Mouse (Mus musculus) gastrocnemius, postnatal 25 days (tissue): ENCODE measurements around the gene Pik3ip1. TPM values are rescaled to one million over a fixed set of nuclear protein-coding genes. Genes with fewer than 3 reads are reported as not detected.

Experiments
- DNase-seq: peaks from one replicate; pipeline ENCODE4 v3.0.0; 2022
- long read RNA-seq, 2 experiments: library from polyadenylated mRNA; stranded (forward); transcript quantifications; one replicate each; pipeline ENCODE4 v2.0.0; 2021
- total RNA-seq, 2 experiments: library from RNA; stranded (reverse); gene quantifications; 1 replicate in 1 of 2; 2 replicates in 1 of 2; pipeline ENCODE4 v1.2.3; 2021

Pik3ip1 gene
- total RNA-seq: 10 to 100 TPM; 15.3 to 17.7 TPM
- long read RNA-seq, experiment 1, transcript Pik3ip1-201 (6 exons, 2,573 nt): major isoform, 17 of 26 reads
- long read RNA-seq, experiment 1, partial matches to known transcripts: 0 of 26 reads
- long read RNA-seq, experiment 1, other reads (novel, unspliced or antisense): 7 of 26 reads
- long read RNA-seq, experiment 2, transcript Pik3ip1-201 (6 exons, 2,573 nt): major isoform, 37 of 48 reads
- long read RNA-seq, experiment 2, partial matches to known transcripts: 1 of 48 reads
- long read RNA-seq, experiment 2, other reads (novel, unspliced or antisense): 7 of 48 reads

DNA sequence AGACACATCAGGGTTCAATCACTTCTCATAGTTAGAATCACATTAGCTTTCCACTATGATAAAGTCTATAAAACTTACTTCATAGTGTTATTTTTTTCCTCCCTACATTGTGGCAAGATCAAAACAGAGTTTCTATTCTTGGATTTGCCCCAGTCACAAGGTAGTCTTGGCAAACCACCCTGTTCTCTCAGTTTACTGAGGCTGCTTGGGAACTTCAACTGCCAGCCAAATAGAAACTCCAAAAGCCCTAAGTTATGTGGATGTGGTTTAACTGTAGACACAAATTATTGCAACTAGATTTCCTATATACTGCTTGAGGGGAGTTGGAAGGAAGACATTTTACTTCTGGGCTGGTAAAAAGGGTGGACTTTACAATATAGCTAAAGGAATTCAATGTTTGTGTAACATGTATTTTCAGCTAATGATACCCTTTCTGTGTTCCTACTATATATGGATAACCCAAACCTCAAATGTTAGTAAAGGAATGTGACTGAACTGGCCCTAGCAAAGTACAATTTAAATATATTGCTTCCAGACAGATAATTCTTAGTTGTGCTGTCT is at the start of gene Pik3ip1:
Gene Pik3ip1 (plus strand): TSS at position 511 of the 561 bp plus-strand sequence.
- DNase-seq: no peak

DNA sequence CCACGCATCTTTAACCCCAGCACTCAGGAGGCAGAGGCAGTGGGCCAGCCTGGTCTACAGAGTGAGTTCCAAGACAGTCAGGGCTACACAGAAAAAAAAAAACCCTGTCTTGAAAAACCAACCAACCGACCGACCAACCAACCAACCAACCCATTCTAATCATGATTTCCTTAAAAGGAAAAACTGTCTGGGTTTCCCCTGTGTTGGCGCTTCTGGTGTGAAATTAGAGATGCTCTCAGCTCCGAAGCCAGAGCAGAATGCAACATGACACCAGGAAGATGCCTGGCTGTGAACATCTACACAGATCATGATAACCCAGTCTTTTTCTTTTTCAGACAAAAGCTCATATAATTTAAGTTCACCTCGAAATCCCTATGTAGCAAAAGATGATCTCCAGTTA is 47.3 kb upstream of the Pik3ip1 start:
- no peak for DNase-seq

DNA sequence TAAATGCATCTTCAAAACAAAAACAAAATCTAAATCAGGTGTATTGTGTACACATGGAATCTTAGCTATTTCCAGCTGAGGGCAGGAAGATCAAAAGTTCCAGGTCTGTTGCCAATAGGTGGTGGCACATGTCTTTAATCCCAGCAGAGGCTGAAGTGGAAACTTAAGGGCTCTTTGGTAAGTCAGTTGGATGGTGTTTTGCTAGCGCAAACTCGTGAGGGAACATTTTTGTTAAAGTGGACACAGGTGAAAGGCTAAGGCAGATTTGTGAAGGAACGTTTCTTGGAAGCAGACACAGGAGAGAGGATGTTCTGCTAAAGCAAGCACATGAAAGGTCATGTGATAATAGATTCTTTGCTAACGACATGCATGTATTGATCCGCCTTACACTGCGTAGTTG is 46.6 kb upstream of the Pik3ip1 start:
- DNase-seq: no peak

DNA sequence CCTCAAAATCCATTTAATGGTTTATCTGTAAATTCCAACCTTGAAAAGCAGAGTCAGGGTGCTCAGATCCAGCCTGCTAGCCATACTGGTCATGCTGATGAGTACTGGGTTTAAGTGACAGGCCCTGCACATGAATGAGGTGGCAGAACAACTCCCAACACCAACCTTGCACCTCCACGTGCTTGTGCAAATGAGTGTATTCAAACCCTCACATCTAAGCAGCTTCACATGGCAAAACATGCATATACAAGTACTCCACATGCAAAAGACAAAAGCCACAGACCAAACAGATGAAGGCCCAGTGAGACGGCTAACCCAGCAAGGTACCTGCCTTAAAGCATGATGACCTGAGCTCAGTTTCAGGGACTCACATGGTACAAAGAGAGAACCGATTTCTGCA is 44.3 kb upstream of the Pik3ip1 start:
- no peak for DNase-seq

DNA sequence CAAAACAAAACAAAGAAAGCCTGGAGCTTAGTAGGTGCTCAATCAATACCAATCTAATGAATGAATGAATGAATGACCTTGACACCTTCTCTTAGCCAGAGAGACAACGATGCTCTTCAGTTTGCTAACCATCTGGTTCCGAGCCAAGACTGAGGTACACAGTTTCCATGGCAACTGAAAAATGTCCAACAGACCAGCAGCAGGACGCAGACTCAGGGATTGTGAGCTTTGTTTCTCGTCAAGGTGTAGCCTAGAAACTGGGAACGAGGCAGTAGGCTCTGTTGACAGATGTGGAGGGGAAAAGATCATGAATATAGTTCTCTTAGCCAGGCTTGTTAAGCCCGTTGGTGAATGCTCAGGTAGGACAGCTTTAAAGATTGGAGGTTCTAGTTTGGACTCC is 43.1 kb upstream of the Pik3ip1 start:
- no peak for DNase-seq

DNA sequence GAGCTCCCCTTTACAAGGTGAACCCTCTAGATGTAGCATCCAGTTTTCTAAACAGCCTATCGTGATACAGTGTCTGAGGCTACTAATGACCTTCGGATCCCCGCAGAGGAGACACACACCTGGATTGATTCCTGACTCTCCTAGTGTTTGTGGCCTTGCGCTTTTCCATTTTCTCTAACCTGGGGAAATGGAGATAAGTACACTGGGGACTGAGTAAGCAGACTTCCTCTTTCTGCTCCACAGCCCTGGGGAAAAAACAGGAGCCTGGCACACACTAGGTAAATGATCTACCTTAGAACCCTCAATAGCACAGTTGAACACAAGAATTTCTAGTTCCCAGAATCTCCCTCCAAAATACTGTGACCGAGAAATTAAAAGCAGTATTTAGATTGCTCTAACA is 42.3 kb upstream of the Pik3ip1 start:
- DNase-seq: no peak

DNA sequence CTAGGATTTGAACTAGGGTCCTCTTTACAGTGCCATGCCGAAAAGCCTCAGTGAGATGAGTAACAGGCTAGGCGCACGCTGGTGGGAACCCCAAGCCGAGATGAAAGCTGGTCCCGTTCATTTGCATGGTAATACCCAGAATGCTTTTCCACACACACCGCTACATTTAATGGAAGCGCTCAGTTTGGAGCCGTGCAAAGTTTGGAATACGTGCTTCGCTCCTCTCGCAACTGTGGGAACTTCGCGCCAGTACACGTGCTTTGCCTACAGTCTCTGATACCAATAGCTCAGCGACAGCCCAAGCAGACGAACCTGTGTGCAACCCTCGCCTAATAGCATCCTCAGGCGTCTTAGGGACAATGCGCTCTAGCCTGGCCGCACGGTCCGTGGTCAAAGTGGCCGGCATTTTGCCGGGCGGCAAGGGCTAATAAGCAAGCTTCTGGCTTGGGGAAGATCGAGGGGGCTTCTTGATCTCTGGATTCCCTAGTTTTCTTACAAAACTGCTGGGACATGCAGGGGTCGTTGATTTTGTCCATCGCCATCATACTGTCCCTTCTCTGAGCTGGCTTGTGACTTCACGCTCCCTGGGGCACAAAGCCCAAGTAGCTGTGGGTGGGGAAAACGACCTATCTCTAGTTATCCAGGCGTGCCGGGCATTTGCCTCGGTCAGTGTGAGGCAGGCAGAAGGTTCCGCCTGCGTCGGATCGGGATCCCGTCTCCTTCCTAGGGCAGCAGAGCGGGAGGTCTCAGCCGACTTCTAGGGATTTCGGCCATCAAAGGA is 41.5 kb upstream of the Pik3ip1 start, which contains the start of gene Patz1:
Gene Patz1 (plus strand): TSS at position 354 of the 781 bp plus-strand sequence.
- peak; percentile 8 for DNase-seq

DNA sequence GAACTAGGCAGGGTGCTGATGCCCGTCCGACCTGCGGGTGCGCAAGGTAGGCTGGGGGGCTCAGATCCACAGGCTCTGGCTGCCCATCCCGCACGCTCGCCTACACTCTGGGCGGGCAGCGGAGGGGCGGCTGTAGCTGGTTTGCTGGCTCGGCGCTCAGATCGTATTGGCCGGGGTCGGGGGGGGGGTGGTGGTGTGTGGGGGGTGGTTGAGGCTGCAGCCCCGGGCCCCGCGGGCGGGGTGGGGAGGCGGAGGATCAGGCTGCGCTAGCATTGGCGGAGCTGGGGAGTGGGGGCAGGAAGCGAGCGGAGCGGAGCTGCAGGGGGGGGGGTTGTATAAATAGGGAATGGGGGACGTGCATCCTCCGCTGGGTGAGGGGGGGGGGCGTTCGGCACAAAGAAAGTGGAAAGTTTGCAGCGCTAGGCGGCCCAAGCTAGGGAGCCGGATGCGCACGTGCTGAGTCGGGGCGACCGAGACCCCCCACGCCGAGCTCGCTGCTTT is 40.8 kb upstream of the Pik3ip1 start:
- DNase-seq: peak; percentile 82

DNA sequence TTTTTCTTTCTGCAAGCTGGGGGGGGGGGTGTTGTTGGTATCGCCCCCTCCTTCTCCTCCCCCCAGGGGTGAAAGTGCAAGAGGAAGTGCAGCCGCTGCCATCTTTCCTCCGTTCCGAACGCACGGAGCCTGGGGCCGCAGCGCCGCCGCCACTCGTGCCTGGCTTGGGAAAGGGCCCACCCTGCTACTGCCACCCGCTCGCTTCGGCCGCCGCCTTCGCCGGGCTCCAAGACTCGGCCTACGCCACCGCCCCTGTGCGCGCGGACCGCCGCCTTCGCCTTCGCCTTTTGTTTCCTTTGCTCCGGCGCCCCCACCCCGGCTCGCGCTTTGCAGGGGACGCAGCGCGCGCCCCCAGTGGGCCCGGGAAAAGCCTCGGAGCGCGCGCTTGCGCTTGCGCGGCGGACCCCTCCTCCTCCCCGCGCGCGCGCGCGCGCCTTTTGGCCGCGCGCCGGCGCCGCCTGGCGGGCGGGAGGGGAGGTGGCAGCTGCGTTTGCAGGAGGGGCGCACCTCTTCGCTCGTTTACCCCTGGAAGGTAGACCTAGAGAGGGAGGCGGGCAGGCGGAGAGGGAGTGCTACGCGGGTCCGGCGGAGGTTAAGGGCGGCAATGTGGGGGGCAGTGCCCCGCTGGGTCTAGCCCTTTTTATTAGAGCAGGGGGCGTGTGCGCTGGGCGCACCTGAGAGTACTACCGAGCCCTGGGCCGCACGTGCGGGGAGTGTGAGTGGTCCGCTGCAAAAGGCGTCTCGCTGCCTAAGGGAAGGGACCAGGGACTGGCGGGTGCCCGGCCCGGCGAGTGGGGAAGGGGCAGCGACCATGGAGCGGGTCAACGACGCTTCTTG is 40.2 kb upstream of the Pik3ip1 start:
- no peak for DNase-seq

DNA sequence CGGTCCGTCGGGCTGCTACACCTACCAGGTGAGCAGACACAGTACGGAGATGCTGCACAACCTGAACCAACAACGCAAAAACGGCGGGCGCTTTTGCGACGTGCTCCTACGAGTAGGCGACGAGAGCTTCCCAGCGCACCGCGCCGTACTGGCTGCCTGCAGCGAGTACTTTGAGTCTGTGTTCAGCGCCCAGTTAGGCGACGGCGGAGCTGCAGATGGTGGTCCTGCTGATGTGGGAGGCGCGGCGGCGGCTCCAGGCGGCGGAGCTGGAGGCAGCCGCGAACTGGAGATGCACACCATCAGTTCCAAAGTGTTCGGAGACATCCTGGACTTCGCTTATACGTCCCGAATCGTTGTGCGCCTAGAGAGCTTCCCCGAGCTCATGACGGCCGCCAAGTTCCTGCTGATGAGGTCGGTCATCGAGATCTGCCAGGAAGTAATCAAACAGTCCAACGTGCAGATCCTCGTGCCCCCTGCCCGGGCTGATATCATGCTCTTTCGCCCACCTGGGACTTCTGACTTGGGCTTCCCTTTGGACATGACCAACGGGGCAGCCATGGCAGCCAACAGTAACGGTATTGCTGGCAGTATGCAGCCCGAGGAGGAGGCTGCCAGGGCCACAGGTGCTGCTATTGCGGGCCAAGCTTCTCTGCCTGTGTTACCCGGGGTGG is 39.4 kb upstream of the Pik3ip1 start:
- peak; percentile 38 for DNase-seq

DNA sequence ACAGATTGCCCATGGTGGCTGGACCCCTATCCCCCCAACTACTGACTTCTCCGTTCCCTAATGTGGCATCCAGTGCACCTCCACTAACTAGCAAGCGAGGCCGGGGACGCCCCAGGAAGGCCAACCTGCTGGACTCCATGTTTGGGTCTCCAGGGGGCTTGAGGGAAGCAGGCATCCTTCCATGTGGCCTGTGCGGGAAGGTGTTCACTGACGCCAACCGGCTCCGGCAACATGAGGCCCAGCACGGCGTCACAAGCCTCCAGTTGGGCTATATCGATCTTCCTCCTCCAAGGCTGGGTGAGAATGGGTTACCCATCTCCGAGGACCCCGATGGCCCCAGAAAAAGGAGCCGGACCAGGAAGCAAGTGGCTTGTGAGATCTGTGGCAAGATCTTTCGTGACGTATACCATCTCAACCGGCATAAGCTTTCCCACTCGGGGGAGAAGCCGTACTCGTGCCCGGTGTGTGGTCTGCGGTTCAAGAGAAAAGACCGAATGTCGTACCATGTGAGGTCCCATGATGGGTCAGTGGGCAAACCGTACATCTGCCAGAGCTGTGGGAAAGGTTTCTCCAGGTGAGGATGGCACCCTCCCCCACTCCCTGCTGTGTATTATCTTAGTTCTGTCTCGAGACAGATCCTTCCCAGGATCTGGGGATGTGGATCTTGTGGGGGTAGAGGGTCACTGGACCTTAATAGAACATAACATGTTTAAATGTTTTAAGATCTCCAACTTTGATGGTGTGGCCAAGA is 38.7 kb upstream of the Pik3ip1 start:
- DNase-seq: peak; percentile 21

DNA sequence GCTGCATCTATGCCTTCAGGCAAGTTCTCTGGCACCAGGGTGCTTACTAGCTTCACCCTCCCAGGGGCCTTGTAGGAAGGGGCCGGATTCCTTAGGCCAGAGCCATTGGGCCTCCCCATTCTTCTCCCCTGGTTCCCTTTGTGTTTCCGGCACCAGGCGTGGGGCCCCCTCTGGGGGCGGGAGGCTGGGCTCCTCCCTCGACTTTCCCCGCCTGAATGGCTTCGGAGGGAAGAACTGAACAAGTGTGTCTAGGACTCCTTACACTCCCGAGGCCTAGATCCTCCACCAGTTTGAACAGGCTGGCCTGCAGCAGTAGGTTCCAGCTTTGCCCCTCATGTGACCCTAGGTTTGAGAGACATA is 38.2 kb upstream of the Pik3ip1 start:
- DNase-seq: peak; percentile 45

DNA sequence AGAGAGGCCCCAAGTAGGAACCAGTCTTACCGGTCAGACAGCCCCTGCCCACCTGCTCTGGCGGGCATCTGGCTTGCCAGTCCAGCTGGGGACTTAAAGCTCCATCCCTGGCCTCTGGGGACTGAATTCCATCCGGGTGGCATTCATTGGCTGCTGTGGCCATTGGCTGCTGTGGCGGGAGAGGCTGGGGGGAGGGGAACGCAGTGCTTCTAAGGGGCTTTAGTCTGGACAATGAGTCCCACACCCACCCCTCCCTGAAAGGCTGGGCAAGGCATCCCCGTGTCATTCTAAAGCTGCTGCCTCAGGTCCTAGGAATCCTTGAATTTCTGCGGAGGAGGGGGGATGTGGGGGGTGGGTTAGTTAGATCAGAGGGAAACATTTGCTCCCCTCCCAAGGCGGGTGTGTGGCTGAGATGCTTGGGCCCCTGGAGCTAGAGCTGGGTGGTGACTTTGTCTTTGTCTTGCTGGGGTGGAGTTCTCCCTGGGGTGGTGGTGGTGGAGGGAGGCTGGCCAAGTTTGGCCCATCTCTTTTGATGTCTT is 37.4 kb upstream of the Pik3ip1 start:
- DNase-seq: no peak

DNA sequence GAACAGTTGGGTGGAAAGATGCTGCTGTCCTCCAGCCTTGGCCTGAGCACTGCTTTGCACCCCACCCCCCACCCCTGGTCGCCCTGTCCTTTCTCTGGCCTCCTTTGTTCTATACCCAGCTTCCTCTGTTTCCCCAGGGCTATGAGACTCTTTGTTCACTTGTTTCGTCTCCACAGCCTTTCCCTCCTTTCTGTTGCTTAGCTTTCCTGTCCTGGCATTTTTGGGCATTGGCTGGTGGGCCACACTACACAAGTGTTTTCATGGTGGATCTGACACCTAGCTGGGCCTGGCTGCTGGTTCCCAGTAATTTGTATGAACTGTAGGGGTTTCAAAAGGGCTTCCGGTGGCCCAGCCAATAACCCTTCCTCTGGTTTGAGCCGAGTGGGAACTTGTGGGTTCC is 36.8 kb upstream of the Pik3ip1 start:
- no peak for DNase-seq

DNA sequence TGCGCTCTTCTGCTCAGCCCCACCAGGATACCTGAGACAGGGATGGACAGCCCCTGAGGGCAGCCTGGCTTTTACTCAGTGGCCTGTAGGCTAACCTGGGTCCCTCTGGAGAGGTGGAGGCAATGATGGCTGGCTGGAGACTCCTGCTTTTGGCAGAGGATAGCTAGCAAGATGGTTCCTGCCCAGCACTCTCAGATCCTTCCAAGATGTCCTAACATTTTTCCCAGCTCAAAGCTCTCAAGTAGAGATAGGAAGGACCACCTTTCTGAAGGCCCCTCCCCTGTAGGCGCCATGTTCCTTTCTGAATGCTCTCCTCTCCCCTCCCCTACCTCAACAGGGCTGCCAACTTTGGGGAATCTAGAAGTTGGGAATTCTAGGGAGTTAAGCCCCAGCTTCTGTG is 35.6 kb upstream of the Pik3ip1 start:
- DNase-seq: no peak

DNA sequence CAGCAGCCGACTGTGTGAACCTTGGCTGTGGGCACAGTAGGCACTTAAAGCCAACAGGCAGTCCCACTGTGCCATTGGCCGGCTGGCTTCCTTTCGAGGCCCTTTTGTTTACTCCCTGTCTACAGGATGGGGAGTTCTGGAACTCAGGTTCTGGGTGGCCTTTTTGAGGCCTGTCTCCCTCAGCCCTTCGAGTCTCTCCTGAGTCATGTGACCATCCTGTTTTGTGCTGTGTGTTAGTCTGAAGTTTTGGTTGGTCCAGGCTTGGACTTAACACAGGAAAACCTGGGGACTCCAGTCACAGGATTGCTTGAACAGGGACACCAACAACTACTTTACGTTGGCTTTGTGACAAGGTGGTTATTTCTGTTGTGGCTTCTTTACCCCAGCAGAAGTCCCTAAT is 34.1 kb upstream of the Pik3ip1 start:
- no peak for DNase-seq

DNA sequence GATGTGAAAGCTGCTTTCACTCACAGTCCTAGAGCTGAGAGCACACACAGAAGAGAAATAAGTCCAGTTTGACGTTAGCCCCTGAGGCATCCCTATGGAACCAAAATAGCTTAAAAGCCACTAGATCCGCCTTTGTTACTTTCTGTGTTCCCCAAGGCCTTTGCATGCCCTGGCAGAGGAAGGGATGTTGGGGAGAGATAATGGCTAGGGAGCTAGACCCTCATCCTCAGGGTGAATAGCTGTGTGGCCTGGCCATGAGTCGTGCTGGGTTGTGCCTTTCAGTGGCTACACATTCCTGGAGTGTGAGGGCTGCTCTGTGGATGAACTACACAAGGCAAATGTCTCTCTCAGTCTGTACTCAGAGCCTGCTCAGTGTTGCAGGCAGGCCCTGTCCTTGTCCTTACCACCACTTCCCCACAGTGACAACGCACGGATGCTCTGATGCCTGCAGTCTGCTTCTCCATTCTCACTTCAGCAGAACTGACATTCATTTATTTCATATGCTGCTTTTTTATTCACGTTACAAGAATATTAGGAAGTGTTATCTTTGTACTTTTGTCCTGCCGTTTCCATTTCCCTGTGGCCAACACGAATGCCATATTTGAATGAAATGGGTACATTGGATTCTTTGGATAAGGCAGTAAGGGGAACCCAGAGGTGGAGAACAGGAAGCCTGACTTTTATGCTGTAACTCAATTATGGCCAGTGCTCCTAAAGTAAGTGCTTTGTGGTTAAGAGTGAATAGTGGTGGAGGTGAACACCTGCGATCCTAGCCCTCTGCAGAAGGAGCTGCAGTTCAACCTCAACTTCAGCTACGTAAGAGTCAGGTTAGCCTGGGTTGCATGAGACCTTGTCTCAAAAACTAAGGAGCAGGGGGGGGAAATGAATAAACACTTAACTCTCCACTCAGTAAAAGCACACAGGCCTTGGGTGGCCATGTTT is 32.1 kb upstream of the Pik3ip1 start:
- no peak for DNase-seq

DNA sequence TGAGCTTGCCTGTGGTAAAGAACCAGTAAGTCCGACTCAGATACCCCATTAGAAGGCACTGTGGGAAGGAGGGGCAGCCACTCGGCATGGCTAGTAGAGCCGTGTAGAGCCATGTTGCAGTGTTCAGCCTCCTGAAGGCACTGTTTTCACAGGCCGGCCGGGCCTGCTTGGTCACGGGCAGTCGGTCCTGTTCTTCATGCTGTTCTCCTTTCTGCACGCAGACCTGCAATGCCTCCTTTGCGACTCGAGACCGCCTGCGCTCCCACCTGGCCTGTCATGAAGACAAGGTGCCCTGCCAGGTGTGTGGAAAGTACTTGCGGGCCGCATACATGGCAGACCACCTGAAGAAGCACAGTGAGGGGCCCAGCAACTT is 31.4 kb upstream of the Pik3ip1 start:
- no peak for DNase-seq

DNA sequence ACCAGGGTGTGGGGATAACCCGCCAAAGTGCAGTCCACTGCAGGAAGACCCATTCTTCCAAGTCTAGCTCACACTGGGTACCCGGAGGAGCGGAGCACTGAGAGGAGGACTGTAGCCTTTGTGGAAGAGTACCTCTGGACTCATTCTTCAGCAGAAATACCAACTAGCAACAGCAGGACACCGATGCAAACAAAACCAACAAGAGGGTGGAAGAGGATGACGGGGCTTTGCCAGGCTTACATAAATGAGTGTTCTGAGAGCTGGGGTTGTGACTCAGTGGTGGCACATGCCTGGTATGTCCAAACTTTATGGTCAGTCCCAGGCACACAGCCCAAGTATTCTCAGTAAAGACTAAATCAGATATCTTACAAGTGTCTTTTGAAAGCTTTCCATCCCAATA is 29.1 kb upstream of the Pik3ip1 start:
- DNase-seq: no peak

DNA sequence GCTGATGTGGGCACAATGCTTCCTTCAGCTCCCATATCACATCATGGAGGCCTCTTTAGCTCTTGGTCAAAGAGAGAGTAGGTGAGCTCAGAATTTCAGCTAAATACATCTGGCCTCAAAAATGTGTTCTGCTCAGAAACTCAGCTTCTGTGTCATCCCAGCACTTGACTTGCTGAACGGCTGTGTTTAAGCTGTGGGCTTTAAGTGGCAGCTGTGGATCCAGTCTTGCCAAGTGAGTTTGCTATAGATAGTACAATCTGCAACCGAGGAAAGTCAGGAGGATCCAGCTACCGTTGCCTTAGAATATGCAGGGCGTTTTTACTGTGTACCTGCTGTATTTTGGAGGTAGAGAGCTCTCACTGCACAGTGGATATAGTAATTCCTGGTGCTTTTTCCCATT is 27.8 kb upstream of the Pik3ip1 start:
- DNase-seq: no peak
